Mouse (Mus musculus) embryonic facial prominence, embryonic 13.5 days (tissue): ENCODE measurements around the gene 1700018G05Rik. TPM values are rescaled to one million over a fixed set of nuclear protein-coding genes. Genes with fewer than 3 reads are reported as not detected.
A peak's percentile ranks its signal among the peaks of the same experiment; 100 is the strongest.
"Not testable (repeated sequence)": the region's sequence is repeated elsewhere in the genome, so short reads cannot be mapped to it uniquely, and the experiment has no call there.

ENCODE experiments used
- ATAC-seq: fragments of 200-750 bp; cut with Nextera tagmentation; 2 replicates; pipeline ENCODE4 v1.8.0; 2017; ENCODE audit warnings: low read depth; ENCODE audit not compliant: insufficient number of reproducible peaks, insufficient read depth, low FRiP score, low TSS enrichment
- H3K27ac ChIP-seq: fragments of 300-500 bp; sonication (generic); 2 replicates; pipeline ENCODE4 v1.5.1; 2015; ENCODE audit warnings: moderate library complexity, mild to moderate bottlenecking, inconsistent platforms
- H3K27me3 ChIP-seq: fragments of 300-500 bp; sonication (generic); 2 replicates; pipeline ENCODE4 v1.6.1; 2015; ENCODE audit warnings: mild to moderate bottlenecking, inconsistent platforms
- H3K36me3 ChIP-seq: fragments of 300-500 bp; sonication (generic); 2 replicates; pipeline ENCODE4 v1.6.1; 2015; ENCODE audit warnings: mild to moderate bottlenecking, inconsistent platforms
- H3K4me1 ChIP-seq: fragments of 300-500 bp; sonication (generic); 2 replicates; pipeline ENCODE4 v1.6.1; 2015; ENCODE audit warnings: inconsistent platforms
- H3K4me2 ChIP-seq: fragments of 300-500 bp; sonication (generic); 2 replicates; pipeline ENCODE4 v1.6.1; 2015; ENCODE audit warnings: moderate library complexity, mild to moderate bottlenecking, inconsistent platforms
- H3K4me3 ChIP-seq: fragments of 300-500 bp; sonication (generic); 2 replicates; pipeline ENCODE4 v1.5.1; 2015; ENCODE audit warnings: mild to moderate bottlenecking, inconsistent platforms
- H3K9ac ChIP-seq: fragments of 300-500 bp; sonication (generic); 2 replicates; pipeline ENCODE4 v1.6.1; 2015; ENCODE audit warnings: mild to moderate bottlenecking, inconsistent platforms
- H3K9me3 ChIP-seq: fragments of 300-500 bp; sonication (generic); 2 replicates; pipeline ENCODE4 v1.6.1; 2016; ENCODE audit warnings: inconsistent platforms
- WGBS: fragments of 180-500 bp; shearing (Covaris S2); methylation state at CpG from one replicate; pipeline ENCODE4 v1.1.7; 2015; ENCODE audit warnings: mixed read lengths; 5-methylcytosine and 5-hydroxymethylcytosine counted together
- polyA plus RNA-seq: library from polyadenylated mRNA; unstranded; fragments of >200 nt; fragmentation: Nextera tagmentation; extraction: Ambion mirVana; gene quantifications from 2 replicates; pipeline ENCODE4 v1.2.1, GENCODE M21; 2015

Gene 1700018G05Rik
- not detected in 2 replicates for polyA plus RNA-seq

- not testable (repeated sequence) for ATAC-seq, H3K4me2 ChIP-seq, H3K36me3 ChIP-seq, H3K9me3 ChIP-seq, H3K9ac ChIP-seq, H3K4me1 ChIP-seq, H3K4me3 ChIP-seq, H3K27ac ChIP-seq
- peaks cover 14% of the 10 kb centered on the region for H3K27me3 ChIP-seq
- WGBS, result 89% methylated on average over 6 of the region's 6 CpGs
Observed at GRCm38 (mm10) chrX:102928072-102928471, at the start of gene 1700018G05Rik. TSS of gene 1700018G05Rik (plus strand) at chrX:102928372.

GRCm38 (mm10) chrX:102908587-102908986, 19.6 kb upstream of the 1700018G05Rik start, which contains the start of the genes Dmrtc1a and 1700011M02Rik:
TSS of gene Dmrtc1a (minus strand) at chrX:102908687.
TSS of gene 1700011M02Rik (plus strand) at chrX:102908905.
- not testable (repeated sequence) for ATAC-seq, H3K36me3 ChIP-seq, H3K4me2 ChIP-seq, H3K4me3 ChIP-seq, H3K9ac ChIP-seq, H3K4me1 ChIP-seq, H3K9me3 ChIP-seq, H3K27ac ChIP-seq
- WGBS, result 79% methylated on average over 9 of the region's 9 CpGs
- H3K27me3 ChIP-seq, result peaks cover 29% of the 10 kb centered on the region

GRCm38 (mm10) chrX:102914823-102915222, 13.3 kb upstream of the 1700018G05Rik start:
- 59% methylated on average over 1 of the region's 1 CpGs for WGBS
- H3K36me3 ChIP-seq, H3K4me1 ChIP-seq, H3K27me3 ChIP-seq, H3K27ac ChIP-seq, H3K4me2 ChIP-seq, H3K4me3 ChIP-seq, H3K9ac ChIP-seq, H3K9me3 ChIP-seq, ATAC-seq: not testable (repeated sequence)

DNA sequence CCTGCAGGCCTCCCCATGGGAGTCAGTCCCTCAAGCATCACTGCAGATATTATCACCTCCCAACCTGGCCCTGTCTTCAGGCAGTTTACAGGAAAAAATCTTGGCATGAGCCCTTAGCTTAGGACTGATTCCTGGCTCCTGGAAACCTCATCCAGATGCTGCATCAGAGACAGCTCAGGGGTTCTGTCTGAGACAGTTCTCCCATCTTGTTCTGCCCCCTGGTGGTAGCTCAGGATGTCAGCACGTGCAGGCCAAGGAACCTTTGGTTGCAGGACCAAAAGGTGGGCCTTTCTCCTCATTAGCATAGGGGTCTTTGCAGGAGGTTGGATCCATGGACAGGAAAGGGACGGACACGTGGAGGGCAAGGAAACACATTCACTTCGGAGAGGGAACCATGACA, 1.5 kb upstream of the 1700018G05Rik start:
- not testable (repeated sequence) for H3K36me3 ChIP-seq, H3K9me3 ChIP-seq, H3K27ac ChIP-seq, H3K4me3 ChIP-seq, ATAC-seq, H3K4me1 ChIP-seq, H3K9ac ChIP-seq, H3K4me2 ChIP-seq
- peaks cover 19% of the 10 kb centered on the region for H3K27me3 ChIP-seq
- 40% methylated on average over 4 of the region's 4 CpGs for WGBS

- no peak for ATAC-seq
- Histone ChIP-seq H3K36me3 (no peaks in the 10 kb centered on the region), H3K4me3 (peak overlapping the region; percentile 54), H3K27ac (no peak overlapping the region), H3K4me2 (peak overlapping the region; percentile 66), H3K9me3 (no peaks in the 10 kb centered on the region), H3K9ac (peak overlapping the region; percentile 73), H3K27me3 (peaks cover 52% of the 10 kb centered on the region), H3K4me1 (no peaks in the 10 kb centered on the region)
- WGBS, result 59% methylated on average over 12 of the region's 12 CpGs
Observed at GRCm38 (mm10) chrX:102932992-102933570, 4.9 kb downstream of the 1700018G05Rik start.

- peaks cover 47% of the 10 kb centered on the region for H3K27me3 ChIP-seq
- peak overlapping the region; percentile 66 for H3K4me2 ChIP-seq
- no peaks in the 10 kb centered on the region for H3K36me3 ChIP-seq
- H3K27ac ChIP-seq, result no peak overlapping the region
- H3K4me1 ChIP-seq, result no peaks in the 10 kb centered on the region
- peak overlapping the region; percentile 73 for H3K9ac ChIP-seq
- H3K4me3 ChIP-seq, result peak overlapping the region; percentile 54
- 39% methylated on average over 55 of the region's 68 CpGs for WGBS
- ATAC-seq, result no peak
- no peaks in the 10 kb centered on the region for H3K9me3 ChIP-seq
Observed at GRCm38 (mm10) chrX:102933571-102934394, 5.6 kb downstream of the 1700018G05Rik start.

DNA sequence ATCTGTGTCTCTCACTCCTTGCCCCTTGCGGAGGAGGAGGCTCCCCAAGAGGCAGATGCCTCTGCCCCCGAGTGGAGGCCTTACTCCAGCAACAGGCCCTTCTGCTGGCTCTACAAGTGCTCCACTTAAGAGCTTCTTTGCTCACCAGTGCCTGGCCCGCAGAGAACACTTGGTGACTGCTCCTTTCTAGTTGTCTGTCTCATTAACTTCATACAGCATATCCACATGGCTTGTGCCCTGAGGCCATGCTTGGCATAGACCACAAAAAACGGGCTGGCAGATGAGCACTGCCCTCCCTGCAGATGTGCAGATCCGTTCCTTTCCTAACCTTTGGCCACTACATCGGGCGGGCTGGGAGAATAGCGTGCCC, 6.2 kb downstream of the 1700018G05Rik start:
- 45% methylated on average over 8 of the region's 8 CpGs for WGBS
- Histone ChIP-seq H3K9me3 (no peaks in the 10 kb centered on the region), H3K4me2 (peak overlapping the region; percentile 66), H3K27ac (no peak overlapping the region), H3K36me3 (no peaks in the 10 kb centered on the region), H3K4me3 (peak overlapping the region; percentile 54), H3K27me3 (peaks cover 46% of the 10 kb centered on the region), H3K9ac (0 out of 2 replicates have a peak overlapping the region, but pooled peaks have one; percentile 73), H3K4me1 (no peaks in the 10 kb centered on the region)
- no peak for ATAC-seq

DNA sequence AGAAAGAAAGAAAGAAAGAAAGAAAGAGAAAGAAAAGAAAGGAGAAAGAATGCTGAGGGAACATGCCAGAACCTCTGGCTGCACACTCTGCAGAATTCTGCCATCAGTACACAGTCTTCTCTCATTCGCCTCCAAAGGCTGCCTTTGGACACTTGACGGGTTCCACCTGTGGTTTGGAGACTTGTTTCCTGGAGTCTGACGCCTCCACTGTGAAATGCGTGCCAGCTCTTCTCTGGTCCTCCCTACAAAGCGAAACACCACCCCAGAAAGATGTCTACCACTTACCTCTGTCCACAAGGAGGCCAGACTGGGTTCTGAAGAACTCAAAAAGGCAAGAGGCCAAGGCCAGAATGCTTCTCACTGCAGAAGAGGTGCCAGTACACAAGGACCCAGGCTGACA, 8.6 kb downstream of the 1700018G05Rik start:
- Histone ChIP-seq H3K27ac (no peak overlapping the region), H3K9ac (no peak overlapping the region), H3K4me1 (no peaks in the 10 kb centered on the region), H3K36me3 (no peaks in the 10 kb centered on the region), H3K4me3 (no peak overlapping the region), H3K9me3 (no peaks in the 10 kb centered on the region), H3K4me2 (no peak overlapping the region), H3K27me3 (peaks cover 47% of the 10 kb centered on the region)
- ATAC-seq, result no peak
- WGBS, result 68% methylated on average over 5 of the region's 5 CpGs

DNA sequence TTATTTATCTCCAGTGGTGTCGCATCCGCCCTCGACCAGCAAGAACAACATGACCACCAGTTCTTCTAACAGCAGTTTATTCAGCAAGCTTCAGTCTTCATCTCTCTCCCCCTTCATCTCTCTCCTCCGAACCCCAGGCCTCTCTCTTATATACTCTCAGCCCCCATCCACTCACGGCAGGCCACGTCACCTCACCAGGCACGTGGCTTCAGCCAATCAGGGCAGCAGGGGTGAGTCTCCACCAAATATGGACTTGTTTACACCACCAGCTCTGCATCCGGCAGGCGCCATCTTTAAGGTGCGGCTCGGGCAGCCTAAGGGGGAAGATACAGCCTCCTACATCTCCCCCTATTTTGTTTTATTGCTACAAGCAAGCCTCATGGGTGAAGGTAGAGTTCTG, 22.0 kb downstream of the 1700018G05Rik start:
- H3K4me3 ChIP-seq, H3K27ac ChIP-seq, H3K9me3 ChIP-seq, H3K4me2 ChIP-seq, H3K36me3 ChIP-seq, H3K4me1 ChIP-seq, ATAC-seq, H3K9ac ChIP-seq: not testable (repeated sequence)
- H3K27me3 ChIP-seq, result peaks cover 15% of the 10 kb centered on the region
- 91% methylated on average over 11 of the region's 11 CpGs for WGBS

GRCm38 (mm10) chrX:102958917-102959316, 30.7 kb downstream of the 1700018G05Rik start:
- no peak overlapping the region for H3K9ac ChIP-seq
- H3K4me1 ChIP-seq, result no peaks in the 10 kb centered on the region
- no peak for ATAC-seq
- H3K27ac ChIP-seq, result no peak overlapping the region
- H3K27me3 ChIP-seq, result peaks cover 15% of the 10 kb centered on the region; the same call in 1 of the 2 replicates
- no peaks in the 10 kb centered on the region for H3K36me3 ChIP-seq
- H3K4me2 ChIP-seq, result no peak overlapping the region
- no peaks in the 10 kb centered on the region for H3K9me3 ChIP-seq
- WGBS, result 31% methylated on average over 4 of the region's 4 CpGs
- H3K4me3 ChIP-seq, result no peak overlapping the region

DNA sequence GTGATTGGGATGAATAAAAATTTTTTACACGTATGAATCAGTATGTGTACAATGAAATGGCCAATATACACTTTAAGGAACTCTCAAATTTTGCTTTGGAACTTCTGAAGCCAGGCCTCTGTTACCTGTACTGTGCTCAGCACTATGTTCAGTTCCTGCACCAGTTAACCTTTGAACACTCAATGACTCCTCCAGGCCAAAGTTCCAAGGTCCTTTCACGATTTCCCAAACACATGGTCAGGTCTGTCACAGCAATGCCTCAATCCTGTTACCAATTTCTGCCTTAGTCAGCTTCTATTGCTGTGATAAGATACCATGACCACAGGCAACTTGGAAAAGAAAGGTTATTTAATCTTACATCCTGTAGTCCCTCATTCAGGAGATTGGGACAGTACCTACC, 32.4 kb downstream of the 1700018G05Rik start:
- Histone ChIP-seq H3K9ac (no peak overlapping the region), H3K4me3 (no peak overlapping the region), H3K4me2 (no peak overlapping the region), H3K4me1 (no peaks in the 10 kb centered on the region), H3K36me3 (no peaks in the 10 kb centered on the region), H3K9me3 (no peaks in the 10 kb centered on the region), H3K27ac (no peak overlapping the region), H3K27me3 (peaks cover 8% of the 10 kb centered on the region; the same call in 1 of the 2 replicates)
- ATAC-seq, result no peak
- WGBS, result 51% methylated on average over 2 of the region's 2 CpGs
